20 mouse cellular contexts compared by ENCODE assay signal in the genomic region with DNA sequence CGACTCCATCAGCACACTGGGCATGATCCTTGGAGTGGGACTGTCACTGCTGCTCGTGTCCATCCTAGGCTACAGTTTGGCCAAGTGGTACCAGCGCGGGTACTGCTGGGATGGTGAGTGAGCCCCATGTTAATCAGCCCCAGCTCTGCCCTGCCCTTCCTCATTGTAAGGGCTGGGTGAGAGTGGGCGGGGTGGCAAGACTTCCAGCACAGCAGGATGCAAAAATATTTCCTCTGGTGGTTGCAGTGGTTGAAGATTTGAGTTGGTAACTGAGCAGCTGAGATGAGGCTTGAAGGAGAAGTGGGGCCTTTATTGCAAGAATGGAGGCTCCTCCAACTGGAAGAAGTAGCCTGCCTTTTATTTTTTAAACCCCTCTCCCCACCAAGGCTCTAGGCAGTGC. TPM values are rescaled to one million over a fixed set of nuclear protein-coding genes. Genes with fewer than 3 reads are reported as not detected.
A peak's percentile ranks its signal among the peaks of the same experiment; 100 is the strongest.
DNase-seq lines count a peak whose midpoint lies in the region; ATAC-seq lines count a peak whose summit lies in the region.
"Had no signal": no experiment of that assay in that cellular context is flagged by ENCODE, and none has a peak within 500 bp of the region (broad histone marks: within the 10 kb centered on the region; RNA-seq: fewer than 3 reads in every experiment).

No protein-coding gene starts in this region.

- H3K4me3 ChIP-seq in hindbrain, embryonic 11.5 days (ENCODE audit: low read depth, low read length) = no peak overlapping the region
- H3K4me3 ChIP-seq: forebrain, embryonic 15.5 days; heart, embryonic 15.5 days; hindbrain, embryonic 15.5 days; limb, embryonic 15.5 days had no signal

- H3K27me3 ChIP-seq in splenic B cell, adult 2 months (ENCODE audit: control insufficient read depth, insufficient read depth, low read length, poor library complexity, severe bottlenecking) = no peaks in the 10 kb centered on the region
- H3K27me3 ChIP-seq in hindbrain, embryonic 11.5 days (ENCODE audit: control insufficient read depth, insufficient read depth, low read length) = no peaks in the 10 kb centered on the region
- H3K27me3 ChIP-seq: forebrain, embryonic 15.5 days; hindbrain, embryonic 15.5 days; limb, embryonic 15.5 days had no signal

- no peak overlapping the region for H3K4me2 ChIP-seq in hindbrain, embryonic 11.5 days (replicated peaks; ENCODE audit: low read depth, low read length)
- H3K4me2 ChIP-seq: forebrain, embryonic 15.5 days; heart, embryonic 15.5 days; hindbrain, embryonic 15.5 days; limb, embryonic 15.5 days had no signal

- no peaks in the 10 kb centered on the region for H3K9me3 ChIP-seq in hindbrain, embryonic 11.5 days (ENCODE audit: control insufficient read depth, low read length)
- H3K9me3 ChIP-seq: forebrain, embryonic 15.5 days; heart, embryonic 15.5 days; hindbrain, embryonic 15.5 days; limb, embryonic 15.5 days had no signal

- no peak overlapping the region for H3K9ac ChIP-seq in hindbrain, embryonic 11.5 days (ENCODE audit: low read depth, low read length)
- H3K9ac ChIP-seq: forebrain, embryonic 15.5 days; heart, embryonic 15.5 days; hindbrain, embryonic 15.5 days; limb, embryonic 15.5 days had no signal

- H3K36me3 ChIP-seq in splenic B cell, adult 2 months (ENCODE audit: control insufficient read depth, insufficient read depth, low read length, poor library complexity, severe bottlenecking) = no peaks in the 10 kb centered on the region
- H3K36me3 ChIP-seq in hindbrain, embryonic 11.5 days (ENCODE audit: control insufficient read depth, insufficient read depth, low read length) = no peaks in the 10 kb centered on the region
- H3K36me3 ChIP-seq: forebrain, embryonic 15.5 days; heart, embryonic 15.5 days; hindbrain, embryonic 15.5 days; limb, embryonic 15.5 days had no signal

- DNase-seq in spleen, adult 18-20 months = peak; percentile 59 to 62
- DNase-seq in spleen, adult 12 weeks (ENCODE audit: low spot score) = no peak
- DNase-seq in splenic B cell, adult 2 months (ENCODE audit: low read depth, low spot score) = peak; percentile 73
- no peak for DNase-seq in gastrocnemius, postnatal 36 days
- DNase-seq in hindbrain, embryonic 11.5 days (ENCODE audit: low spot score) = no peak
- DNase-seq: cerebellum, adult 2 months; embryo, embryonic 11 days; gastrocnemius, postnatal 14 days; right cerebral cortex, postnatal 25 days; thymus, postnatal 36 days had no signal

- ATAC-seq in activated CD4-positive, CD25-positive, alpha-beta regulatory T cell, adult 4 months = peak; percentile 71
- ATAC-seq in megakaryocyte, adult 5-6 weeks (ENCODE audit: poor library complexity, severe bottlenecking) = peak; percentile 44
- ATAC-seq in hindbrain, embryonic 11.5 days (ENCODE audit: low FRiP score) = no peak
- ATAC-seq: forebrain, embryonic 15.5 days had no signal

- no peak overlapping the region for H3K27ac ChIP-seq in hindbrain, embryonic 11.5 days (ENCODE audit: low read depth, low read length)
- H3K27ac ChIP-seq: forebrain, embryonic 15.5 days; heart, embryonic 15.5 days; hindbrain, embryonic 15.5 days; limb, embryonic 15.5 days had no signal

- WGBS in hindbrain, embryonic 11.5 days = 74% methylated on average over 5 of the region's 5 CpGs

- no peaks in the 10 kb centered on the region for H3K4me1 ChIP-seq in hindbrain, embryonic 11.5 days (replicated peaks; ENCODE audit: control insufficient read depth, insufficient read depth, low read length)
- H3K4me1 ChIP-seq: forebrain, embryonic 15.5 days; heart, embryonic 15.5 days; hindbrain, embryonic 15.5 days; limb, embryonic 15.5 days had no signal

- intact Hi-C loops in gastrocnemius, postnatal 36 days (cut with DNase I) = no loop called here

RNA-seq across cellular contexts. Expression of a gene that starts 27.6 kb away (rescaled TPM):
- 10 to 100 TPM; 44.4 to 57.1 TPM for polyA plus RNA-seq in activated CD4-positive, CD25-positive, alpha-beta regulatory T cell, adult 4 months (2017; shearing (Covaris generic))
- total RNA-seq in megakaryocyte, adult 5-6 weeks (2015) = 33.9 and 37.2 TPM in 2 replicates
- 68.7 and 77.1 TPM in 2 replicates for total RNA-seq in megakaryocyte, adult 5-6 weeks (2017)
- under 1 TPM; 0.28 to 0.62 TPM for total RNA-seq in gastrocnemius, postnatal 36 days (2021)
- 0.49 and 0.51 TPM in 2 replicates for polyA plus RNA-seq in hindbrain, embryonic 11.5 days (2014; fragmentation: Nextera tagmentation; extraction: Ambion mirVana)

RNA-seq across cellular contexts. Expression of a gene that starts 37.5 kb away (rescaled TPM):
- polyA plus RNA-seq in activated CD4-positive, CD25-positive, alpha-beta regulatory T cell, adult 4 months (2017; shearing (Covaris generic)) = not detected
- 0.34 TPM in 1 of 2 replicates, not detected in the other for total RNA-seq in megakaryocyte, adult 5-6 weeks (2015)
- total RNA-seq in megakaryocyte, adult 5-6 weeks (2017) = 0.07 TPM in 1 of 2 replicates, not detected in the other
- not detected for total RNA-seq in gastrocnemius, postnatal 36 days (2021)
- polyA plus RNA-seq in hindbrain, embryonic 11.5 days (2014; fragmentation: Nextera tagmentation; extraction: Ambion mirVana) = 0.15 TPM in 1 of 2 replicates, not detected in the other
- total RNA-seq: gastrocnemius, postnatal 14 days; layer of hippocampus, adult 18-20 months had no signal
- polyA plus RNA-seq: forebrain, embryonic 15.5 days had no signal

RNA-seq across cellular contexts. Expression of a gene that starts 59.6 kb away (rescaled TPM):
- 1 to 10 TPM; 2.2 to 2.8 TPM for polyA plus RNA-seq in activated CD4-positive, CD25-positive, alpha-beta regulatory T cell, adult 4 months (2017; shearing (Covaris generic))
- total RNA-seq in megakaryocyte, adult 5-6 weeks (2015) = not detected in 2 replicates
- not detected in 2 replicates for total RNA-seq in megakaryocyte, adult 5-6 weeks (2017)
- total RNA-seq in gastrocnemius, postnatal 36 days (2021) = 1 to 10 TPM in 1 of 2 experiments, under 1 TPM in 1; 0.92 to 1.7 TPM
- not detected in 2 replicates for polyA plus RNA-seq in hindbrain, embryonic 11.5 days (2014; fragmentation: Nextera tagmentation; extraction: Ambion mirVana)
- total RNA-seq: ES-E14 had no signal
- polyA plus RNA-seq: forebrain, embryonic 15.5 days; heart, embryonic 15.5 days; hindbrain, embryonic 15.5 days; kidney, embryonic 14.5 days; stomach, embryonic 16.5 days had no signal

Comparison
In these comparisons a context has a peak if more than half of its experiments do, and no peak if none do; other contexts are left out.
1. DNase-seq: peak in spleen, adult 18-20 months (2 of 2) and splenic B cell, adult 2 months (single experiment); none in spleen, adult 12 weeks (single experiment), gastrocnemius, postnatal 36 days (0 of 2) and hindbrain, embryonic 11.5 days (single experiment).
2. RNA of a gene that starts 27.6 kb away (total RNA-seq): 33.9 to 77.1 TPM in megakaryocyte, adult 5-6 weeks; 0.28 to 0.62 TPM in gastrocnemius, postnatal 36 days; every median in the first group is over 10 times any median in the second.